Mouse (Mus musculus): ENCODE measurements around the gene Kansl2. TPM values are rescaled to one million over a fixed set of nuclear protein-coding genes. Genes with fewer than 3 reads are reported as not detected.

The Kansl2 gene
- polyA plus RNA-seq, 1 experiment from 2014 or later = 99.5 TPM

Small RNA genes lying within 50 kb of the gene (microRNA-seq; reads per million reads assigned to microRNA genes)
- gene Mir1291 = not detected

Other genes starting within 250 kb of the Kansl2 start
- gene Zfp641, start 238.1 kb downstream of the Kansl2 start, polyA plus RNA-seq (2014; fragmentation: Nextera tagmentation; extraction: Ambion mirVana) = 12.2 and 14.5 TPM in 2 replicates
- not detected in 2 replicates for gene Olfr285, start 216.9 kb downstream of the Kansl2 start, polyA plus RNA-seq (2014; fragmentation: Nextera tagmentation; extraction: Ambion mirVana)
- gene Olfr284, start 193.3 kb downstream of the Kansl2 start, polyA plus RNA-seq (2014; fragmentation: Nextera tagmentation; extraction: Ambion mirVana) = not detected in 2 replicates
- gene Olfr283, start 153.3 kb downstream of the Kansl2 start, polyA plus RNA-seq (2014; fragmentation: Nextera tagmentation; extraction: Ambion mirVana) = not detected in 2 replicates
- gene Olfr282, start 103.0 kb downstream of the Kansl2 start, polyA plus RNA-seq (2014; fragmentation: Nextera tagmentation; extraction: Ambion mirVana) = not detected in 2 replicates
- not detected in 2 replicates for gene Olfr281, start 81.7 kb downstream of the Kansl2 start, polyA plus RNA-seq (2014; fragmentation: Nextera tagmentation; extraction: Ambion mirVana)
- not detected in 2 replicates for gene OR5BS1P, start 64.4 kb downstream of the Kansl2 start, polyA plus RNA-seq (2014; fragmentation: Nextera tagmentation; extraction: Ambion mirVana)
- not detected in 2 replicates for gene Lalba, start 51.5 kb downstream of the Kansl2 start, polyA plus RNA-seq (2014; fragmentation: Nextera tagmentation; extraction: Ambion mirVana)
- gene Olfr279, start 41.9 kb downstream of the Kansl2 start, polyA plus RNA-seq (2014; fragmentation: Nextera tagmentation; extraction: Ambion mirVana) = not detected in 2 replicates
- 59.8 and 65.1 TPM in 2 replicates for gene Ccnt1, start 36.7 kb upstream of the Kansl2 start, polyA plus RNA-seq (2014; fragmentation: Nextera tagmentation; extraction: Ambion mirVana)
- gene 4930415O20Rik, start 36.7 kb upstream of the Kansl2 start, polyA plus RNA-seq (2014; fragmentation: Nextera tagmentation; extraction: Ambion mirVana) = not detected in 2 replicates
- 8.4 and 11.0 TPM in 2 replicates for gene Adcy6, start 75.8 kb upstream of the Kansl2 start, polyA plus RNA-seq (2014; fragmentation: Nextera tagmentation; extraction: Ambion mirVana)
- 98.3 and 101 TPM in 2 replicates for gene Cacnb3, start 96.6 kb upstream of the Kansl2 start, polyA plus RNA-seq (2014; fragmentation: Nextera tagmentation; extraction: Ambion mirVana)
- 22.5 and 24.2 TPM in 2 replicates for gene Ddx23, start 128.6 kb upstream of the Kansl2 start, polyA plus RNA-seq (2014; fragmentation: Nextera tagmentation; extraction: Ambion mirVana)
- gene Rnd1, start 143.2 kb upstream of the Kansl2 start, polyA plus RNA-seq (2014; fragmentation: Nextera tagmentation; extraction: Ambion mirVana) = 6.0 and 6.1 TPM in 2 replicates
- gene Ccdc65, start 173.9 kb upstream of the Kansl2 start, polyA plus RNA-seq (2014; fragmentation: Nextera tagmentation; extraction: Ambion mirVana) = 5.6 and 6.6 TPM in 2 replicates
- gene Fkbp11, start 193.9 kb upstream of the Kansl2 start, polyA plus RNA-seq (2014; fragmentation: Nextera tagmentation; extraction: Ambion mirVana) = 6.4 and 7.2 TPM in 2 replicates
- 77.2 and 84.7 TPM in 2 replicates for gene Arf3, start 228.9 kb upstream of the Kansl2 start, polyA plus RNA-seq (2014; fragmentation: Nextera tagmentation; extraction: Ambion mirVana)
- gene Wnt10b, start 243.9 kb upstream of the Kansl2 start, polyA plus RNA-seq (2014; fragmentation: Nextera tagmentation; extraction: Ambion mirVana) = not detected in 2 replicates

Measured in hindbrain, embryonic 14.5 days (tissue).